Mouse (Mus musculus) midbrain, embryonic 12.5 days (tissue): Measurements from ENCODE around the gene Raly. TPM values are rescaled to one million over a fixed set of nuclear protein-coding genes. Genes with fewer than 3 reads are reported as not detected.
"Not testable (repeated sequence)": the region's sequence is repeated elsewhere in the genome, so short reads cannot be mapped to it uniquely, and the experiment has no call there.

Experiments used
- ATAC-seq: fragments of 200-750 bp; cut with Nextera tagmentation; 2 replicates; pipeline ENCODE4 v1.8.0; 2017; ENCODE audit warnings: low read depth, moderate TSS enrichment, moderate library complexity; ENCODE audit not compliant: low FRiP score
- H3K27ac ChIP-seq: fragments of 300-500 bp; sonication (generic); replicated peaks from 2 replicates; pipeline ENCODE4 v1.5.1; 2016; ENCODE audit warnings: mild to moderate bottlenecking
- H3K27me3 ChIP-seq: fragments of 300-500 bp; sonication (generic); 2 replicates; pipeline ENCODE4 v1.6.1; 2016; ENCODE audit warnings: mild to moderate bottlenecking
- H3K36me3 ChIP-seq: fragments of 300-500 bp; sonication (generic); 2 replicates; pipeline ENCODE4 v1.6.1; 2016
- H3K4me1 ChIP-seq: fragments of 300-500 bp; sonication (generic); 2 replicates; pipeline ENCODE4 v1.6.1; 2016
- H3K4me2 ChIP-seq: fragments of 300-500 bp; sonication (generic); replicated peaks from 2 replicates; pipeline ENCODE4 v1.6.1; 2016; ENCODE audit warnings: mild to moderate bottlenecking, moderate library complexity
- H3K4me3 ChIP-seq: fragments of 300-500 bp; sonication (generic); 2 replicates; pipeline ENCODE4 v1.5.1; 2016; ENCODE audit warnings: mild to moderate bottlenecking
- H3K9ac ChIP-seq: fragments of 300-500 bp; sonication (generic); replicated peaks from 2 replicates; pipeline ENCODE4 v1.6.1; 2016; ENCODE audit warnings: mild to moderate bottlenecking, moderate library complexity
- H3K9me3 ChIP-seq: fragments of 300-500 bp; sonication (generic); 2 replicates; pipeline ENCODE4 v1.6.1; 2016; ENCODE audit warnings: mild to moderate bottlenecking
- WGBS: fragments of 180-500 bp; shearing (Covaris S2); methylation state at CpG from one replicate; pipeline ENCODE4 v1.1.7; 2016; 5-methylcytosine and 5-hydroxymethylcytosine counted together
- polyA plus RNA-seq: library from polyadenylated mRNA; unstranded; fragments of >200 nt; fragmentation: Nextera tagmentation; extraction: Ambion mirVana; gene quantifications from 2 replicates; pipeline ENCODE4 v1.2.1, GENCODE M21; 2016

Raly gene
- polyA plus RNA-seq, 1 experiment from 2014 or later: 44.6 TPM

GRCm38 (mm10) chr2:154868106-154868505 lies 77.2 kb downstream of the Raly start:
- Histone ChIP-seq H3K9me3 (no peaks in the 10 kb centered on the region), H3K36me3 (peaks cover 94% of the 10 kb centered on the region), H3K27me3 (no peaks in the 10 kb centered on the region), H3K4me3 (no peak overlapping the region), H3K9ac (no peak overlapping the region), H3K27ac (no peak overlapping the region), H3K4me2 (no peak overlapping the region), H3K4me1 (no peaks in the 10 kb centered on the region)
- WGBS: 94% methylated on average over 1 of the region's 1 CpGs
- no peak for ATAC-seq

DNA sequence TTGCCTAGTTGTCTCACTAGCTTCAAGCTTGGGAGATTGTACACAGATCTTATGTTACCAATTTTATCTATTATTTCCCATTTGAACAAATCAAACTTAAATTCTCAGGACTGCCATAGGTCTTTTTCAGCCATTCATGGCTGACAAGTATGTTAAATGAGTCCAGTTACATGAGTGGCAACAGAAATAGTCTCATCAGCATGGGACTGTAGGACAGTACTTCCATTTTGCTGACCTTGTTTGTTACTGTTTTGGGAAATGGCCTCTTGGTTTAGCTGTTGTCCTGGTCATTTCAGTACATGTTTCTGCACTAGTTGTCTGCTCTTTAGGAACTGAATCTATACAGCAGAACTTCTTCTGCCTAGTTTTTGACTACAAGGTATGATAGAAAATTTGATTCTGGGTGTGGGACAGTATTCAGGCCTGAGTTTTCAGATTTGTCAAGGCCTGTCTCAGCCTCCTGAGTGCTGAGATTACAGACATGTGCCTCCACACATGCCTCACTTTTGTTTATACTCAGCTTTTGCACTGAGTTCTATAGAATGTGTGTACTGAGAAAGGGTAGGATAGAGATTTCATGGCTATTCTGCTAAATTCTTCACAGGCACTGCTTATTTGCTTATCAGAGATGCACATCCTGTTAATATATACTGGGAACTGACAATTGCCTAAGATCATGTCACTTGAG lies 79.2 kb downstream of the Raly start:
- H3K9ac ChIP-seq: no peak overlapping the region
- H3K27me3 ChIP-seq: no peaks in the 10 kb centered on the region
- H3K36me3 ChIP-seq: peaks cover 88% of the 10 kb centered on the region
- no peak for ATAC-seq
- no peak overlapping the region for H3K4me2 ChIP-seq
- H3K27ac ChIP-seq: no peak overlapping the region
- no peaks in the 10 kb centered on the region for H3K9me3 ChIP-seq
- no peaks in the 10 kb centered on the region for H3K4me1 ChIP-seq
- H3K4me3 ChIP-seq: no peak overlapping the region

GRCm38 (mm10) chr2:154876621-154877020 lies 85.7 kb downstream of the Raly start:
- Histone ChIP-seq H3K9ac (no peak overlapping the region), H3K4me3 (no peak overlapping the region), H3K9me3 (no peaks in the 10 kb centered on the region), H3K27ac (no peak overlapping the region), H3K27me3 (no peaks in the 10 kb centered on the region), H3K36me3 (peaks cover 57% of the 10 kb centered on the region), H3K4me2 (no peak overlapping the region), H3K4me1 (no peaks in the 10 kb centered on the region)
- ATAC-seq: no peak
- WGBS: 89% methylated on average over 2 of the region's 2 CpGs

DNA sequence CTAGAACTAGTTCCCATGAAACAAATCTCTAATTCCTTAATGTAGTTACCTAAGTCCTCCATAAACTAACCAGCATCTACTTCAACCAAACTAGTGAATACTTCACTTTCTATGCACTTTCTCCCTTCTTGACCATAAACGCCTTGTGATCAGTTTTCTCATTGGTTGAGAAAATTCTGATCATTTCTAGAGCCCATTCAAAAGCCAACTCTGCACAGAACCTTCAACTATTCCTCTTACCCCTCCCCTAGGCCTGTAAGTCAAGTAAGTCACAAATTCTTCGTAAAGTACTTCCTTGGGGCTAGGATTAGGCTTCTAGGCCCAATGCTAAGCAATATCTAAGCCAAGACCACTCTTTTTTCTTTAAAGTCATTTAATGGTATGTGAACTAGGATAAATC lies 100.7 kb downstream of the Raly start:
- H3K9me3 ChIP-seq: no peaks in the 10 kb centered on the region
- peaks cover 12% of the 10 kb centered on the region for H3K36me3 ChIP-seq
- 0 out of 2 replicates have a peak, but pooled peaks cover 3% of the 10 kb centered on the region for H3K27me3 ChIP-seq
- 22% methylated on average over 2 of the region's 2 CpGs for WGBS
- no peak overlapping the region for H3K27ac ChIP-seq
- H3K4me1 ChIP-seq: peaks cover 15% of the 10 kb centered on the region
- H3K4me2 ChIP-seq: peak overlapping the region; percentile 77
- H3K4me3 ChIP-seq: peak overlapping the region; percentile 84
- no peak for ATAC-seq
- H3K9ac ChIP-seq: peak overlapping the region; percentile 91

- H3K9me3 ChIP-seq: no peaks in the 10 kb centered on the region
- H3K4me3 ChIP-seq: peak within 1 kb of the TSS; percentile 84
- peak; percentile 99 for ATAC-seq
- under 1% methylated on average over 75 of the region's 75 CpGs for WGBS
- H3K4me1 ChIP-seq: peaks cover 15% of the 10 kb centered on the region
- peak within 1 kb of the TSS; percentile 77 for H3K4me2 ChIP-seq
- H3K9ac ChIP-seq: peak within 1 kb of the TSS; percentile 91
- 0 out of 2 replicates have a peak, but pooled peaks cover 3% of the 10 kb centered on the region for H3K27me3 ChIP-seq
- H3K27ac ChIP-seq: peak within 1 kb of the TSS; percentile 77
- H3K36me3 ChIP-seq: peaks cover 5% of the 10 kb centered on the region; the same call in 1 of the 2 replicates
These were observed 101.5 kb downstream of the Raly start, which contains the start of gene Eif2s2 for GRCm38 (mm10) chr2:154892201-154893044. Gene Eif2s2 (minus strand): TSS chr2:154892935.

GRCm38 (mm10) chr2:154893045-154893385 lies 102.1 kb downstream of the Raly start:
- ATAC-seq: no peak
- Histone ChIP-seq H3K9ac (peak overlapping the region; percentile 41; the same call in 1 of the 2 replicates), H3K27me3 (0 out of 2 replicates have a peak, but pooled peaks cover 3% of the 10 kb centered on the region), H3K27ac (no peak overlapping the region), H3K4me2 (peak overlapping the region; percentile 77), H3K9me3 (no peaks in the 10 kb centered on the region), H3K4me3 (peak overlapping the region; percentile 84), H3K4me1 (peaks cover 15% of the 10 kb centered on the region), H3K36me3 (peaks cover under 1% of the 10 kb centered on the region; the same call in 1 of the 2 replicates)
- 11% methylated on average over 12 of the region's 12 CpGs for WGBS

DNA sequence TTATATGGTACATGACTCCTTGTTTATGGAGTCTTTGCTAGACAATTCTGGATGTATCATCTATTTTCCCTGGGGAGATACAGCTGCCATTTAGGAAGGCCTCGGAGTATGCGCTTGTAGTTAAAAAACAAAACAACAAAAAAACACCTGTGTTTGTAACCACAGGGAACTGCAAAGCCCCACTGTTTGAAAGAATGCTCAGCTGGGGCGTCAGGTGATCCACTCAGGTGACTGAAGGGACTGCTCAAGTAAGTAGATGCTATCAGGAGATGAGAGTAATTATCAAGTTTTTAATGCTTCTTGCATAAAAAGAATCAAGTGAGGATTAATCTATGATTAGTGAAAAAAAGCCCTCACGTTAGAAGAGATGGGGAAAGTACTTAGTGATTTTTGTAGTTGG lies 102.7 kb downstream of the Raly start:
- Histone ChIP-seq H3K36me3 (no peaks in the 10 kb centered on the region), H3K27me3 (0 out of 2 replicates have a peak, but pooled peaks cover 3% of the 10 kb centered on the region), H3K4me1 (peaks cover 15% of the 10 kb centered on the region), H3K4me2 (peak overlapping the region; percentile 77; the same call in 1 of the 2 replicates), H3K4me3 (peak overlapping the region; percentile 84; the same call in 1 of the 2 replicates), H3K9me3 (no peaks in the 10 kb centered on the region), H3K9ac (no peak overlapping the region), H3K27ac (no peak overlapping the region)
- ATAC-seq: no peak
- 65% methylated on average over 4 of the region's 4 CpGs for WGBS

- H3K27ac ChIP-seq, H3K9me3 ChIP-seq, ATAC-seq, H3K27me3 ChIP-seq, H3K4me1 ChIP-seq, H3K4me3 ChIP-seq, H3K36me3 ChIP-seq, H3K9ac ChIP-seq, H3K4me2 ChIP-seq: not testable (repeated sequence)
- 91% methylated on average over 8 of the region's 8 CpGs for WGBS
These were observed 108.1 kb downstream of the Raly start for GRCm38 (mm10) chr2:154899004-154899403.

DNA sequence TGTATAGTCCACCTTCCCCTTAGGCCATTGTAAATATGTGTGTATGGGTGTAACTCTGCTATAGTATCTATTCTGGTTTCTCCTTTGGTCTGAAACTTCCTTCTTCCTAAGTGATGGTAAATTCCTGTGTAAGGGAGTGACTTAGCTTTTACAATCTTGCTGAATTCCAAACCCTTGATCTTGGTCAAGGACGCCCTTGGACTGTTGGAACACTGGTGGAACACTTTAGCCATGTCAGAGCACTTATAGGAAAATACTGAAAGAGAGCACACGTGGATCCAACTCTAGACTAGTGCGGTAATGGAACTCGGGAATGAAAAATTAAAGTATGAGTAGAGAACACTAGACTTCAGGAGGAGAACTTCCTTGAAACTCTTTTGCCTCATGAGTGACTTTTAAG lies 108.5 kb downstream of the Raly start:
- not testable (repeated sequence) for H3K9me3 ChIP-seq, H3K36me3 ChIP-seq, H3K4me1 ChIP-seq, H3K27ac ChIP-seq, H3K27me3 ChIP-seq, H3K4me3 ChIP-seq, H3K4me2 ChIP-seq, H3K9ac ChIP-seq, ATAC-seq
- WGBS: 87% methylated on average over 4 of the region's 4 CpGs

- Histone ChIP-seq H3K4me1 (no peaks in the 10 kb centered on the region), H3K9me3 (no peaks in the 10 kb centered on the region), H3K9ac (no peak overlapping the region), H3K27me3 (no peaks in the 10 kb centered on the region), H3K27ac (no peak overlapping the region), H3K4me2 (no peak overlapping the region), H3K36me3 (no peaks in the 10 kb centered on the region), H3K4me3 (no peak overlapping the region)
- 92% methylated on average over 3 of the region's 3 CpGs for WGBS
- ATAC-seq: no peak
These were observed 111.2 kb downstream of the Raly start for GRCm38 (mm10) chr2:154902111-154902510.

- WGBS: 63% methylated on average over 2 of the region's 2 CpGs
- H3K27ac ChIP-seq: no peak overlapping the region
These were observed 114.9 kb downstream of the Raly start for GRCm38 (mm10) chr2:154905796-154906195.

GRCm38 (mm10) chr2:154908223-154908622 lies 117.3 kb downstream of the Raly start:
- H3K36me3 ChIP-seq, H3K4me2 ChIP-seq, H3K27ac ChIP-seq, ATAC-seq, H3K27me3 ChIP-seq, H3K4me1 ChIP-seq, H3K4me3 ChIP-seq, H3K9me3 ChIP-seq, H3K9ac ChIP-seq: not testable (repeated sequence)
- WGBS: 38% methylated on average over 2 of the region's 2 CpGs

More at GRCm38 (mm10) chr2:154905796-154906195, 114.9 kb downstream of the Raly start:
- no peaks in the 10 kb centered on the region for H3K9me3 ChIP-seq
- no peak overlapping the region for H3K9ac ChIP-seq
- no peaks in the 10 kb centered on the region for H3K4me1 ChIP-seq
- no peak overlapping the region for H3K4me2 ChIP-seq
- H3K27me3 ChIP-seq: no peaks in the 10 kb centered on the region
- no peaks in the 10 kb centered on the region for H3K36me3 ChIP-seq
- H3K4me3 ChIP-seq: no peak overlapping the region
- ATAC-seq: no peak
